Mouse (Mus musculus): ENCODE measurements around the gene Lgals7. TPM values are rescaled to one million over a fixed set of nuclear protein-coding genes. Genes with fewer than 3 reads are reported as not detected.
"Not testable (repeated sequence)": the region's sequence is repeated elsewhere in the genome, so short reads cannot be mapped to it uniquely, and the experiment has no call there.

The Lgals7 gene
- polyA plus RNA-seq, 1 experiment from 2014 or later: 1.0 TPM

- H3K27me3 ChIP-seq (ENCODE audit: control insufficient read depth, insufficient read depth, low read depth, low read length): no peaks in the 10 kb centered on the region
- peaks cover 13% of the 10 kb centered on the region for H3K4me1 ChIP-seq (replicated peaks; ENCODE audit: control insufficient read depth, insufficient read depth, low read length)
- H3K27ac ChIP-seq (ENCODE audit: low read length): no peak overlapping the region
- H3K9ac ChIP-seq (ENCODE audit: low read length): no peak overlapping the region
- no peaks in the 10 kb centered on the region for H3K36me3 ChIP-seq (ENCODE audit: control insufficient read depth, insufficient read depth, low read length)
- no peaks in the 10 kb centered on the region for H3K9me3 ChIP-seq (ENCODE audit: control insufficient read depth, low read length)
- 89% methylated on average over 28 of the region's 28 CpGs for WGBS
- H3K4me3 ChIP-seq (ENCODE audit: low read length): no peak overlapping the region
- no peak overlapping the region for H3K4me2 ChIP-seq (ENCODE audit: low read depth, low read length)
- no peak for ATAC-seq (ENCODE audit: low read depth)
Observed at GRCm38 (mm10) chr7:28866769-28867507, 3.3 kb downstream of the Lgals7 start.

GRCm38 (mm10) chr7:28867508-28868340 is 4.1 kb downstream of the Lgals7 start:
- WGBS: 24% methylated on average over 23 of the region's 23 CpGs
- Histone ChIP-seq H3K9ac (ENCODE audit: low read length) (peak overlapping the region; percentile 53; the same call in 1 of the 2 replicates), H3K4me3 (ENCODE audit: low read length) (0 out of 2 replicates have a peak overlapping the region, but pooled peaks have one; percentile 18), H3K4me1 (replicated peaks; ENCODE audit: control insufficient read depth, insufficient read depth, low read length) (peaks cover 13% of the 10 kb centered on the region), H3K4me2 (ENCODE audit: low read depth, low read length) (peak overlapping the region; percentile 45)
- ATAC-seq (ENCODE audit: low read depth): peak; percentile 51
- not testable (repeated sequence) for H3K27ac ChIP-seq (ENCODE audit: low read length); H3K9me3 ChIP-seq (ENCODE audit: control insufficient read depth, low read length); H3K36me3 ChIP-seq (ENCODE audit: control insufficient read depth, insufficient read depth, low read length); H3K27me3 ChIP-seq (ENCODE audit: control insufficient read depth, insufficient read depth, low read depth, low read length)

GRCm38 (mm10) chr7:28870901-28871664 is 7.4 kb downstream of the Lgals7 start:
- Histone ChIP-seq H3K27ac (ENCODE audit: low read length) (no peak overlapping the region), H3K4me3 (ENCODE audit: low read length) (no peak overlapping the region), H3K4me1 (replicated peaks; ENCODE audit: control insufficient read depth, insufficient read depth, low read length) (peaks cover 5% of the 10 kb centered on the region), H3K9me3 (ENCODE audit: control insufficient read depth, low read length) (no peaks in the 10 kb centered on the region), H3K4me2 (ENCODE audit: low read depth, low read length) (no peak overlapping the region), H3K27me3 (ENCODE audit: control insufficient read depth, insufficient read depth, low read depth, low read length) (no peaks in the 10 kb centered on the region), H3K9ac (ENCODE audit: low read length) (no peak overlapping the region), H3K36me3 (ENCODE audit: control insufficient read depth, insufficient read depth, low read length) (no peaks in the 10 kb centered on the region)
- WGBS: 80% methylated on average over 24 of the region's 24 CpGs
- no peak for ATAC-seq (ENCODE audit: low read depth)

- Histone ChIP-seq H3K9me3 (ENCODE audit: control insufficient read depth, low read length) (no peaks in the 10 kb centered on the region), H3K27me3 (ENCODE audit: control insufficient read depth, insufficient read depth, low read depth, low read length) (no peaks in the 10 kb centered on the region), H3K9ac (ENCODE audit: low read length) (no peak overlapping the region), H3K4me3 (ENCODE audit: low read length) (no peak overlapping the region), H3K4me1 (replicated peaks; ENCODE audit: control insufficient read depth, insufficient read depth, low read length) (no peaks in the 10 kb centered on the region), H3K36me3 (ENCODE audit: control insufficient read depth, insufficient read depth, low read length) (no peaks in the 10 kb centered on the region), H3K27ac (ENCODE audit: low read length) (no peak overlapping the region), H3K4me2 (ENCODE audit: low read depth, low read length) (no peak overlapping the region)
- ATAC-seq (ENCODE audit: low read depth): no peak
- 78% methylated on average over 2 of the region's 2 CpGs for WGBS
Observed at GRCm38 (mm10) chr7:28874565-28874964, 10.9 kb downstream of the Lgals7 start.

GRCm38 (mm10) chr7:28876099-28876498 is 12.4 kb downstream of the Lgals7 start:
- Histone ChIP-seq H3K27me3 (ENCODE audit: control insufficient read depth, insufficient read depth, low read depth, low read length) (no peaks in the 10 kb centered on the region), H3K36me3 (ENCODE audit: control insufficient read depth, insufficient read depth, low read length) (no peaks in the 10 kb centered on the region), H3K9ac (ENCODE audit: low read length) (no peak overlapping the region), H3K4me1 (replicated peaks; ENCODE audit: control insufficient read depth, insufficient read depth, low read length) (no peaks in the 10 kb centered on the region), H3K4me3 (ENCODE audit: low read length) (no peak overlapping the region), H3K9me3 (ENCODE audit: control insufficient read depth, low read length) (no peaks in the 10 kb centered on the region), H3K27ac (ENCODE audit: low read length) (no peak overlapping the region), H3K4me2 (ENCODE audit: low read depth, low read length) (no peak overlapping the region)
- no peak for ATAC-seq (ENCODE audit: low read depth)
- 57% methylated on average over 4 of the region's 4 CpGs for WGBS

GRCm38 (mm10) chr7:28877155-28877554 is 13.5 kb downstream of the Lgals7 start:
- Histone ChIP-seq H3K4me3 (ENCODE audit: low read length) (no peak overlapping the region), H3K27me3 (ENCODE audit: control insufficient read depth, insufficient read depth, low read depth, low read length) (no peaks in the 10 kb centered on the region), H3K36me3 (ENCODE audit: control insufficient read depth, insufficient read depth, low read length) (no peaks in the 10 kb centered on the region), H3K4me2 (ENCODE audit: low read depth, low read length) (no peak overlapping the region), H3K9ac (ENCODE audit: low read length) (no peak overlapping the region), H3K4me1 (replicated peaks; ENCODE audit: control insufficient read depth, insufficient read depth, low read length) (no peaks in the 10 kb centered on the region), H3K27ac (ENCODE audit: low read length) (no peak overlapping the region), H3K9me3 (ENCODE audit: control insufficient read depth, low read length) (no peaks in the 10 kb centered on the region)
- WGBS: 76% methylated on average over 7 of the region's 7 CpGs
- no peak for ATAC-seq (ENCODE audit: low read depth)

- no peaks in the 10 kb centered on the region for H3K9me3 ChIP-seq (ENCODE audit: control insufficient read depth, low read length)
- H3K36me3 ChIP-seq (ENCODE audit: control insufficient read depth, insufficient read depth, low read length): no peaks in the 10 kb centered on the region
- no peak overlapping the region for H3K27ac ChIP-seq (ENCODE audit: low read length)
- no peak overlapping the region for H3K4me2 ChIP-seq (ENCODE audit: low read depth, low read length)
- no peaks in the 10 kb centered on the region for H3K4me1 ChIP-seq (replicated peaks; ENCODE audit: control insufficient read depth, insufficient read depth, low read length)
- H3K9ac ChIP-seq (ENCODE audit: low read length): no peak overlapping the region
- 67% methylated on average over 4 of the region's 4 CpGs for WGBS
- H3K27me3 ChIP-seq (ENCODE audit: control insufficient read depth, insufficient read depth, low read depth, low read length): no peaks in the 10 kb centered on the region
- no peak for ATAC-seq (ENCODE audit: low read depth)
- H3K4me3 ChIP-seq (ENCODE audit: low read length): no peak overlapping the region
Observed at GRCm38 (mm10) chr7:28877856-28878255, 14.2 kb downstream of the Lgals7 start.

- Histone ChIP-seq H3K27ac (ENCODE audit: low read length) (no peak overlapping the region), H3K27me3 (ENCODE audit: control insufficient read depth, insufficient read depth, low read depth, low read length) (no peaks in the 10 kb centered on the region), H3K4me3 (ENCODE audit: low read length) (no peak overlapping the region), H3K36me3 (ENCODE audit: control insufficient read depth, insufficient read depth, low read length) (no peaks in the 10 kb centered on the region), H3K9ac (ENCODE audit: low read length) (no peak overlapping the region), H3K4me2 (ENCODE audit: low read depth, low read length) (no peak overlapping the region), H3K9me3 (ENCODE audit: control insufficient read depth, low read length) (no peaks in the 10 kb centered on the region), H3K4me1 (replicated peaks; ENCODE audit: control insufficient read depth, insufficient read depth, low read length) (no peaks in the 10 kb centered on the region)
- 65% methylated on average over 7 of the region's 7 CpGs for WGBS
- no peak for ATAC-seq (ENCODE audit: low read depth)
Observed at GRCm38 (mm10) chr7:28879606-28880005, 16.0 kb downstream of the Lgals7 start.

GRCm38 (mm10) chr7:28880554-28880953 is 16.9 kb downstream of the Lgals7 start:
- Histone ChIP-seq H3K9ac (ENCODE audit: low read length) (no peak overlapping the region), H3K4me3 (ENCODE audit: low read length) (no peak overlapping the region), H3K36me3 (ENCODE audit: control insufficient read depth, insufficient read depth, low read length) (no peaks in the 10 kb centered on the region), H3K9me3 (ENCODE audit: control insufficient read depth, low read length) (no peaks in the 10 kb centered on the region), H3K4me1 (replicated peaks; ENCODE audit: control insufficient read depth, insufficient read depth, low read length) (no peaks in the 10 kb centered on the region), H3K27me3 (ENCODE audit: control insufficient read depth, insufficient read depth, low read depth, low read length) (no peaks in the 10 kb centered on the region), H3K4me2 (ENCODE audit: low read depth, low read length) (no peak overlapping the region), H3K27ac (ENCODE audit: low read length) (no peak overlapping the region)
- ATAC-seq (ENCODE audit: low read depth): no peak
- WGBS: 78% methylated on average over 10 of the region's 10 CpGs
